Mouse (Mus musculus) kidney, adult 18-20 months (tissue): ENCODE measurements around the gene Gnl2.

ENCODE experiments used
- DNase-seq: peaks from one replicate; pipeline ENCODE4 v3.0.0; 2021

The Gnl2 gene

GRCm38 (mm10) chr4:125015806-125016635 lies at the start of gene Gnl2:
Gnl2 (plus strand) TSS chr4:125016585.
- no peak for DNase-seq

- no peak for DNase-seq
Measured at GRCm38 (mm10) chr4:124968711-124969110, 47.7 kb upstream of the Gnl2 start.

GRCm38 (mm10) chr4:124969219-124969848 lies 47.1 kb upstream of the Gnl2 start:
- no peak for DNase-seq

- no peak for DNase-seq
Measured at GRCm38 (mm10) chr4:124970194-124970593, 46.2 kb upstream of the Gnl2 start.

GRCm38 (mm10) chr4:124970677-124971076 lies 45.7 kb upstream of the Gnl2 start:
- no peak for DNase-seq

- no peak for DNase-seq
Measured at GRCm38 (mm10) chr4:124971094-124971493, 45.3 kb upstream of the Gnl2 start.

GRCm38 (mm10) chr4:124972316-124972715 lies 44.1 kb upstream of the Gnl2 start:
- no peak for DNase-seq

GRCm38 (mm10) chr4:124973296-124973695 lies 43.1 kb upstream of the Gnl2 start:
- no peak for DNase-seq

GRCm38 (mm10) chr4:124978201-124978600 lies 38.2 kb upstream of the Gnl2 start:
- peak; percentile 24 for DNase-seq

GRCm38 (mm10) chr4:124983893-124984526 lies 32.4 kb upstream of the Gnl2 start:
- DNase-seq: no peak

- DNase-seq: no peak
Measured at GRCm38 (mm10) chr4:124984871-124985670, 31.3 kb upstream of the Gnl2 start.

GRCm38 (mm10) chr4:124985671-124986602 lies 30.4 kb upstream of the Gnl2 start, which contains the start of gene Rspo1:
Rspo1 (plus strand) TSS chr4:124986430.
- no peak for DNase-seq

GRCm38 (mm10) chr4:124986739-124987710 lies 29.4 kb upstream of the Gnl2 start:
- no peak for DNase-seq

GRCm38 (mm10) chr4:124987711-124988097 lies 28.7 kb upstream of the Gnl2 start:
- DNase-seq: no peak

GRCm38 (mm10) chr4:124988382-124988781 lies 28.0 kb upstream of the Gnl2 start:
- DNase-seq: no peak

- DNase-seq: no peak
Measured at GRCm38 (mm10) chr4:124989787-124990253, 26.6 kb upstream of the Gnl2 start.

- no peak for DNase-seq
Measured at GRCm38 (mm10) chr4:124990325-124990724, 26.1 kb upstream of the Gnl2 start.

GRCm38 (mm10) chr4:124997479-124998147 lies 18.8 kb upstream of the Gnl2 start:
- no peak for DNase-seq

GRCm38 (mm10) chr4:124999548-124999947 lies 16.8 kb upstream of the Gnl2 start:
- no peak for DNase-seq

GRCm38 (mm10) chr4:125002978-125003377 lies 13.4 kb upstream of the Gnl2 start:
- DNase-seq: no peak
